Mouse (Mus musculus) stomach, embryonic 15.5 days (tissue): Measurements from ENCODE around the gene Prkag2. TPM values are rescaled to one million over a fixed set of nuclear protein-coding genes. Genes with fewer than 3 reads are reported as not detected.

Experiments
- ATAC-seq: fragments of 200-750 bp; cut with Nextera tagmentation; 2 replicates; pipeline ENCODE4 v1.8.0; 2017; ENCODE audit warnings: low read depth, moderate number of reproducible peaks, moderate TSS enrichment; ENCODE audit not compliant: insufficient read depth, low FRiP score
- H3K27ac ChIP-seq: fragments of 300-500 bp; sonication (generic); 2 replicates; pipeline ENCODE4 v1.5.1; 2015; ENCODE audit warnings: mild to moderate bottlenecking, inconsistent platforms
- H3K27me3 ChIP-seq: fragments of 300-500 bp; sonication (generic); replicated peaks from 2 replicates; pipeline ENCODE4 v1.6.1; 2015; ENCODE audit warnings: inconsistent platforms
- H3K36me3 ChIP-seq: fragments of 300-500 bp; sonication (generic); 2 replicates; pipeline ENCODE4 v1.6.1; 2015; ENCODE audit warnings: inconsistent platforms
- H3K4me1 ChIP-seq: fragments of 300-500 bp; sonication (generic); 2 replicates; pipeline ENCODE4 v1.6.1; 2015; ENCODE audit warnings: inconsistent platforms
- H3K4me2 ChIP-seq: fragments of 300-500 bp; sonication (generic); 2 replicates; pipeline ENCODE4 v1.6.1; 2015; ENCODE audit warnings: mild to moderate bottlenecking, inconsistent platforms
- H3K4me3 ChIP-seq: fragments of 300-500 bp; sonication (generic); replicated peaks from 2 replicates; pipeline ENCODE4 v1.5.1; 2015; ENCODE audit warnings: inconsistent platforms
- H3K9ac ChIP-seq: fragments of 300-500 bp; sonication (generic); 2 replicates; pipeline ENCODE4 v1.6.1; 2015; ENCODE audit warnings: inconsistent platforms
- H3K9me3 ChIP-seq: fragments of 300-500 bp; sonication (generic); 2 replicates; pipeline ENCODE4 v1.6.1; 2016; ENCODE audit warnings: inconsistent platforms
- WGBS: fragments of 180-500 bp; shearing (Covaris S2); methylation state at CpG from one replicate; pipeline ENCODE4 v1.1.7; 2015; 5-methylcytosine and 5-hydroxymethylcytosine counted together
- polyA plus RNA-seq: library from polyadenylated mRNA; unstranded; fragments of >200 nt; fragmentation: Nextera tagmentation; extraction: Ambion mirVana; gene quantifications from 2 replicates; pipeline ENCODE4 v1.2.1, GENCODE M21; 2015

Gene Prkag2
- polyA plus RNA-seq, 1 experiment from 2014 or later: 41.3 TPM

- Histone ChIP-seq H3K27ac (no peak overlapping the region), H3K4me2 (no peak overlapping the region), H3K9ac (no peak overlapping the region), H3K4me1 (no peaks in the 10 kb centered on the region), H3K36me3 (no peaks in the 10 kb centered on the region), H3K4me3 (no peak overlapping the region), H3K27me3 (no peaks in the 10 kb centered on the region), H3K9me3 (no peaks in the 10 kb centered on the region)
- 42% methylated on average over 5 of the region's 5 CpGs for WGBS
- no peak for ATAC-seq
These were observed 59.1 kb downstream of the Prkag2 start for GRCm38 (mm10) chr5:25041307-25041706.

- no peak overlapping the region for H3K4me2 ChIP-seq
- no peak for ATAC-seq
- no peak overlapping the region for H3K27ac ChIP-seq
- 64% methylated on average over 7 of the region's 7 CpGs for WGBS
- H3K36me3 ChIP-seq: no peaks in the 10 kb centered on the region
- H3K9me3 ChIP-seq: no peaks in the 10 kb centered on the region
- H3K27me3 ChIP-seq: no peaks in the 10 kb centered on the region
- no peak overlapping the region for H3K4me3 ChIP-seq
- no peaks in the 10 kb centered on the region for H3K4me1 ChIP-seq
- no peak overlapping the region for H3K9ac ChIP-seq
These were observed 59.5 kb downstream of the Prkag2 start for GRCm38 (mm10) chr5:25040903-25041302.

- Histone ChIP-seq H3K9me3 (no peaks in the 10 kb centered on the region), H3K27me3 (no peaks in the 10 kb centered on the region), H3K9ac (no peak overlapping the region), H3K27ac (no peak overlapping the region), H3K4me1 (no peaks in the 10 kb centered on the region), H3K4me3 (no peak overlapping the region), H3K4me2 (no peak overlapping the region), H3K36me3 (no peaks in the 10 kb centered on the region)
- 89% methylated on average over 2 of the region's 2 CpGs for WGBS
- no peak for ATAC-seq
These were observed 61.6 kb downstream of the Prkag2 start for GRCm38 (mm10) chr5:25038827-25039226.

- H3K9ac ChIP-seq: no peak overlapping the region
- H3K4me2 ChIP-seq: no peak overlapping the region
- ATAC-seq: no peak
- H3K27ac ChIP-seq: no peak overlapping the region
- no peaks in the 10 kb centered on the region for H3K36me3 ChIP-seq
- H3K4me1 ChIP-seq: peaks cover 1% of the 10 kb centered on the region; the same call in 1 of the 2 replicates
- 67% methylated on average over 3 of the region's 3 CpGs for WGBS
- no peak overlapping the region for H3K4me3 ChIP-seq
- H3K9me3 ChIP-seq: no peaks in the 10 kb centered on the region
- no peaks in the 10 kb centered on the region for H3K27me3 ChIP-seq
These were observed 65.1 kb downstream of the Prkag2 start for GRCm38 (mm10) chr5:25035391-25035790.

- no peaks in the 10 kb centered on the region for H3K36me3 ChIP-seq
- 66% methylated on average over 4 of the region's 4 CpGs for WGBS
- no peak for ATAC-seq
- H3K4me3 ChIP-seq: no peak overlapping the region
- no peak overlapping the region for H3K9ac ChIP-seq
- no peaks in the 10 kb centered on the region for H3K27me3 ChIP-seq
- H3K4me1 ChIP-seq: peaks cover 4% of the 10 kb centered on the region; the same call in 1 of the 2 replicates
- H3K4me2 ChIP-seq: no peak overlapping the region
- H3K27ac ChIP-seq: no peak overlapping the region
- no peaks in the 10 kb centered on the region for H3K9me3 ChIP-seq
These were observed 69.0 kb downstream of the Prkag2 start for GRCm38 (mm10) chr5:25031456-25031856.

- H3K27me3 ChIP-seq: no peaks in the 10 kb centered on the region
- 0 out of 2 replicates have a peak overlapping the region, but pooled peaks have one; percentile 0 for H3K27ac ChIP-seq
- H3K4me1 ChIP-seq: peaks cover 4% of the 10 kb centered on the region; the same call in 1 of the 2 replicates
- no peaks in the 10 kb centered on the region for H3K9me3 ChIP-seq
- WGBS: 76% methylated on average over 11 of the region's 11 CpGs
- H3K9ac ChIP-seq: no peak overlapping the region
- no peak overlapping the region for H3K4me3 ChIP-seq
- no peaks in the 10 kb centered on the region for H3K36me3 ChIP-seq
- no peak overlapping the region for H3K4me2 ChIP-seq
- no peak for ATAC-seq
These were observed 69.4 kb downstream of the Prkag2 start for GRCm38 (mm10) chr5:25031037-25031436.

- WGBS: 11% methylated on average over 3 of the region's 3 CpGs
- H3K27ac ChIP-seq: peak overlapping the region; percentile 44; the same call in 1 of the 2 replicates
- H3K4me1 ChIP-seq: peaks cover 8% of the 10 kb centered on the region; the same call in 1 of the 2 replicates
- no peak overlapping the region; the same call in 1 of the 2 replicates for H3K9ac ChIP-seq
- H3K4me3 ChIP-seq: no peak overlapping the region
- no peak overlapping the region for H3K4me2 ChIP-seq
- H3K27me3 ChIP-seq: no peaks in the 10 kb centered on the region
- no peaks in the 10 kb centered on the region for H3K36me3 ChIP-seq
- ATAC-seq: peak; percentile 89
- no peaks in the 10 kb centered on the region for H3K9me3 ChIP-seq
These were observed 70.2 kb downstream of the Prkag2 start for GRCm38 (mm10) chr5:25030276-25030681.

- H3K27ac ChIP-seq: no peak overlapping the region
- no peak overlapping the region for H3K9ac ChIP-seq
- no peak overlapping the region for H3K4me3 ChIP-seq
- no peaks in the 10 kb centered on the region for H3K36me3 ChIP-seq
- no peak for ATAC-seq
- 72% methylated on average over 4 of the region's 4 CpGs for WGBS
- H3K9me3 ChIP-seq: no peaks in the 10 kb centered on the region
- H3K27me3 ChIP-seq: no peaks in the 10 kb centered on the region
- H3K4me1 ChIP-seq: peaks cover 8% of the 10 kb centered on the region; the same call in 1 of the 2 replicates
- H3K4me2 ChIP-seq: no peak overlapping the region
These were observed 72.8 kb downstream of the Prkag2 start for GRCm38 (mm10) chr5:25027673-25028072.

- 56% methylated on average over 12 of the region's 12 CpGs for WGBS
- Histone ChIP-seq H3K4me3 (no peak overlapping the region), H3K4me2 (no peak overlapping the region), H3K36me3 (no peaks in the 10 kb centered on the region), H3K9me3 (no peaks in the 10 kb centered on the region), H3K27me3 (no peaks in the 10 kb centered on the region), H3K27ac (no peak overlapping the region), H3K4me1 (peaks cover 8% of the 10 kb centered on the region; the same call in 1 of the 2 replicates), H3K9ac (no peak overlapping the region)
- ATAC-seq: peak; percentile 48; the same call in 1 of the 2 replicates
These were observed 75.0 kb downstream of the Prkag2 start for GRCm38 (mm10) chr5:25025309-25026019.

- Histone ChIP-seq H3K36me3 (no peaks in the 10 kb centered on the region), H3K4me1 (peaks cover 5% of the 10 kb centered on the region; the same call in 1 of the 2 replicates), H3K4me3 (no peak overlapping the region), H3K27me3 (no peaks in the 10 kb centered on the region), H3K9ac (no peak overlapping the region), H3K27ac (no peak overlapping the region), H3K4me2 (no peak overlapping the region), H3K9me3 (no peaks in the 10 kb centered on the region)
- WGBS: 48% methylated on average over 4 of the region's 4 CpGs
- ATAC-seq: no peak
These were observed 77.5 kb downstream of the Prkag2 start for GRCm38 (mm10) chr5:25022904-25023303.

- H3K36me3 ChIP-seq: no peaks in the 10 kb centered on the region
- no peak overlapping the region for H3K9ac ChIP-seq
- no peaks in the 10 kb centered on the region for H3K4me1 ChIP-seq
- no peaks in the 10 kb centered on the region for H3K27me3 ChIP-seq
- H3K9me3 ChIP-seq: no peaks in the 10 kb centered on the region
- ATAC-seq: no peak
- no peak overlapping the region for H3K27ac ChIP-seq
- H3K4me2 ChIP-seq: no peak overlapping the region
- 47% methylated on average over 6 of the region's 6 CpGs for WGBS
- H3K4me3 ChIP-seq: no peak overlapping the region
These were observed 81.2 kb downstream of the Prkag2 start for GRCm38 (mm10) chr5:25019221-25019620.

- Histone ChIP-seq H3K27ac (no peak overlapping the region), H3K36me3 (no peaks in the 10 kb centered on the region), H3K4me1 (peaks cover 8% of the 10 kb centered on the region), H3K4me2 (no peak overlapping the region), H3K9ac (no peak overlapping the region), H3K4me3 (no peak overlapping the region), H3K27me3 (no peaks in the 10 kb centered on the region), H3K9me3 (no peaks in the 10 kb centered on the region)
- ATAC-seq: no peak
- WGBS: 80% methylated on average over 4 of the region's 4 CpGs
These were observed 88.3 kb downstream of the Prkag2 start for GRCm38 (mm10) chr5:25012134-25012533.
